Mouse (Mus musculus) neutrophil, adult 5-6 weeks (primary cell): ENCODE results near the gene Mapk13. TPM values are rescaled to one million over a fixed set of nuclear protein-coding genes. Genes with fewer than 3 reads are reported as not detected.
"Not testable (repeated sequence)": the region's sequence is repeated elsewhere in the genome, so short reads cannot be mapped to it uniquely, and the experiment has no call there.

Experiments
- ATAC-seq: fragments of 151-379, 151-347 bp; 2 replicates; pipeline ENCODE4 v1.8.0; 2017; ENCODE audit warnings: mild to moderate bottlenecking, moderate TSS enrichment; ENCODE audit not compliant: insufficient number of reproducible peaks, poor library complexity, low FRiP score, severe bottlenecking; ENCODE audit errors: extremely low read depth
- total RNA-seq: library from RNA; stranded (forward); fragments of 200-1000 nt; gene quantifications from 2 replicates; pipeline ENCODE4 v1.2.3, GENCODE M21; 2017

Gene Mapk13
- 21.1 and 22.0 TPM in 2 replicates for total RNA-seq

DNA sequence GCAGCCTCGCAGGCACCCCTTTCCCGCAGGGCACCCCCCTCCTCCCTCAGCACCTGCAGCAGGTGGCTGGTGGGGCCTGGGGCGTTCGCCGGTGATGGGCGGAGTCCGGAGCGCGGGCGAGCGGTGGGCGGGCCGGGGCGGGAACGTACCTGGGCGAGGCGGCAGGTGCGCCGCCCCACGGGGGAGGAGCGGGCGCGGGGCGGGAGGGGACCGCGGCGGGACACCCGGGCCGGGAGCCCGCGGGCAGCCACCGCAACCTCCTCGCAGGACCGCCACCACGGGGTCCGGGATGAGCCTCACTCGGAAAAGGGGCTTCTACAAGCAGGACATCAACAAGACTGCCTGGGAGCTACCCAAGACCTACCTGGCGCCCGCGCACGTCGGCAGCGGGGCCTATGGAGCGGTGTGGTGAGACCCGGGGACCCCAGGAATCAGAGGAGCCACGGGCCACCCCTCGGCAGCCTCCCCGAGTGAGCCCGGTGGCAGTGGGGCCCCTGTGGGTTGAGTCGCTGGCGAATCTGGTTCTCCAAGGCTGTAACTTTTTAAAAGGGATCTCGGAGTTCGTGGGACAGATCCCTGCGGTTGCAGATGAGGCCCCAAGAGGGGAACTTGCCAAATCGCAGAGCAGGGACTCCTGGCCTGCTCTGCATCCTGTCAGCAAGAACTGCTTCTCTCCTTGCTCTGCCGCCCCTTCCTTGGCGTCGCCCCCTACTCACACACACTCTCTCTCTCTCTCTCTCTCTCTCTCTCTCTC is at the start of gene Mapk13:
TSS of gene Mapk13 (plus strand) at position 177 of the 754 bp plus-strand sequence.
- no peak for ATAC-seq

DNA sequence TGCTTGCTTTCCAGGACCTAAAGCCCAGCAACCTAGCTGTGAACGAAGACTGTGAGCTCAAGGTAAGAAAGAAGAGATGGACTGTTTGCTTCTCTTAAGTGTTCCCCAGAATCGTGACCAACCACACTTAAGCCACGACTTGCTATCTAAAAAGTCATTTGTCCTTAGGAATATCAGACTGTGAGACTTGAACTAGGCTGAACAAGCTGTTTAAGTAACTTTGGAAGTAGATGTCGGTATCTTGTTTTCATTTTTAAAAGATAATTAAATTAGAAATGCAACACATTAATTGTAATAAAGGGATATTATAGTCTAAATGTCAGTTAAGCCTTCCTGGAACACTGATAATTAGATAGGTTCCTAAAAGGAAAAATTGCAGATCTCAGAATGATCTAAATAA is 43.3 kb upstream of the Mapk13 start, which contains the start of gene AC170998.1:
TSS of gene AC170998.1 (plus strand) at position 301 of the 400 bp plus-strand sequence.
- no peak for ATAC-seq

- ATAC-seq: not testable (repeated sequence)
Measured at GRCm38 (mm10) chr17:28727511-28727910, 41.6 kb upstream of the Mapk13 start.

DNA sequence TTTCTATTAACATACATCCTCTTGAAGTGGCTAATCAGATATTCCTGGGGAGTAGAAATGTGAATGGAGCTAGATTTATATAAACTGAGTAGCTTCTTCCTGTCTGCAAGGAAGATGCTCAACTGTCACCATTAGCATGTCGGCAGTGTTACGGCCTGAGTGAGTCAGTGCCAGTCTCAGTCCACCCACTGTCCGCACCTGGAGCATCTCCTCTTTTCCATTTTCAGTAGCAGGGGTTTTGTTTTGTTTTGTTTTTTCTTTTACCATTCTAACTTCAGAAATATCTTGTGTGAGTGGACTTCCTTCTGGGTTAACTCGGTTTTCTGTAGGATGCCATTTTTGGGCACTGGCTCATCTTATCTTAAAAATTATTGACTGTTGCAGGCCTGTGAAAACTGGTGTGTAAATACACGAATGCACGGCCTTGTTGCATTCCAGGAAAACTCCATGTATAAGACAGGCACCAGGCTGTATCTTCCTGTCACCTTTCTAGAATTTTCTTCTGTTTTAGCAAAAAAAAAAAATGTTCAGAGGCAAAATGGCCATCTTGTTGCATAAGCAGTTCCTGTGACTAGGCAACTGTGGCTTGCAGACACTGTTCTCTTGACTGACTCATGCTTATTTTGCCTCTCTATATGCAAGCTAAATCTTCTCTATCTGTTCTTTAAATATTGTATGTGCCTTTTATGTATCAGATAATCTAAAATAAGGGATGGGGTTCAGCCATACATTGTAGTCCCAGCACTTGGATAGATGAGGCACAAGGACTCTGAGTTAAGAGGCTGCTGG is 33.6 kb upstream of the Mapk13 start:
- ATAC-seq: 0 out of 2 replicates have a peak, but pooled peaks have one; percentile 16

DNA sequence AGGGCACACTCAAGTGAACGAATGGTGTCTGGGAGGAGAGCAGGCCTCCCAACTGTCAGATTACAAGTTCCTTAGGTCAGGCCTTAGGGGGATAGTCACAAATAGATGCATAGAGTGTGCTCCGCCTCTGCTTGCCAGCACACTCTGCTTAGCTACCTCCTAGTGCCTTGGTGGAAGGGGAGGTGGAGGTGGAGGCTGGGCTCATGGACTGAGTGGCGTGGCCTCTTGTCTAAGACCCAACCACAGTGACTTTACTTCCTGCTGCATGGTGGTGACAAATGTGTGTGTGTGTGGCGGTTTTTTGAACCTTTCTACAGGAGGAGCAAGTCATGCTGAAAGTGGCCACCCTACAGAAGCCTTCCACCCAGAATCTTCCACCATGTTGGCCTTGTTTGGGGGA is 32.6 kb upstream of the Mapk13 start:
- ATAC-seq: peak; percentile 79

- no peak for ATAC-seq
Measured at GRCm38 (mm10) chr17:28737973-28738372, 31.1 kb upstream of the Mapk13 start.

- no peak for ATAC-seq
Measured at GRCm38 (mm10) chr17:28739244-28739643, 29.9 kb upstream of the Mapk13 start.

DNA sequence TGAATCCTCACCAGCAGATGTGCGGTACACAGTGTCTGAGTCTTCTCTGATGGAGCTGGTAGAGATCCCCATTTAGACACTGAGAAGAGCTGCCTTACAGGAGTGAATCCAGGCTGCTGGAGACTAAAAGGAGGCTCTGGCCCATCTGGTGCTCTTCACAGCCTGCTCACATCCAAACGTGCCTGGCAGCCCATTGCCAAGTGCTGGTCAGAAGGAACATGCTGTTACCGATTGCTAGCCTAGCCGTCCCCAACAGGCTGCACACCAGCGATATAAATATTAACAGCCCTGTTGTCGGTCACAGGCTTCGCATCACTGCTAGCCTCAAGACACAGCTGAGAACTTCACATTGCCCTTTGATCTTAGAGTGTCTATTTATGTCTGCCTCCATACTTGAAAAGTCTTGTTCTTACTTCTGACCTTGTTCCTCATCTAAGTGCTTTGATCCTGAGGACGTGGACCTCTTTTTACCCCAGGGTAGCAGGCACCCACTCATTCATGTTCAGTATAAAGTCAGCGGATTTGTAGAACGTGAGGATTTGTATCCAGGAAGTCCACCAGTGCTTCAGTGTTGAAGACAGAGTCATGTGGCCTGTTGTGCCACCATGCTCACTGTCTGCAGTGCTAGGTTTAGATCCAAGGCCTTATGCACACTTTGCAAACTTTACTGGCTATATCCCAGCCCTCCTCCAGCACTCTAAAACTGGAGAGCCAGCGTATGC is 25.8 kb upstream of the Mapk13 start:
- ATAC-seq: no peak

- no peak for ATAC-seq
Measured at GRCm38 (mm10) chr17:28743916-28744315, 25.2 kb upstream of the Mapk13 start.

- no peak for ATAC-seq
Measured at GRCm38 (mm10) chr17:28745773-28746172, 23.3 kb upstream of the Mapk13 start.

DNA sequence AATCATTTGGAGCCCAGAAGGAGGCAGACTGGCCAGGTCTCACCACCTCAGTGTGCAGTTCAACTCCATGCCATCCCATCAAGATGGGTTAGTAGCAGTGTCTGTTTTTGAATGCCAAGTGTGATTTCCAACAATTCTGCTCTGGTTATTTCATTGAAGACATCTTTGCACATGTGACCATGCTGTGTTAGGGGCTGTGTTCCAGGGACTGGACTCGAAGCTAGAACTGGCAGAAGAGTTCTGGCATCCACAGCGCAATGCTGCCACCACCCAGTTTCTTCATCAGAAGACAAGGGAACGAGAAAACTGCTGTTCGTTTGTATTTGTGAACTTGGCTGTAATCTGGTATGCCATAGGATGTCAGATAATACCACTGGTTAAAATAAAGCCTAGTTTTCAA is 21.1 kb upstream of the Mapk13 start:
- no peak for ATAC-seq

DNA sequence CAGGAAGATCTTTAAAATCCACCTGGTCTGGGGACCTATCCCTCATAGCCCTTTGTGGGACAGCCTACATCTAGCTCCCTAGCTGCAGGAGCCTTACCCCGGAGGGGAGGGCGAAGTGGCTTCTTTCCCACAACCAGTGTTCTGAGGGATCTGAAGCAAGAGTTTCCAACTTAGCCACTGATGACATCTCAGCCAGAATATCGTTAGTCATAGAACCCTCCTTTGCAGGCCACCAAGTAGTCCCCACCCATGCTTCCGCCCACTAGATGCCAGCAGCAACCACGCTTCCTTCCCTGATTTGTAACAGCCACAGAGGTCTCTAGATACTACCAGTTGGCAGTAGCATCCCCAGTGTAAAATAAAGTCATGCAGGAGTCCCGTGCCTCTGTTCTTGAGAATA is 18.5 kb upstream of the Mapk13 start:
- ATAC-seq: peak; percentile 47

- no peak for ATAC-seq
Measured at GRCm38 (mm10) chr17:28756447-28756846, 12.7 kb upstream of the Mapk13 start.

- no peak for ATAC-seq
Measured at GRCm38 (mm10) chr17:28757470-28757869, 11.6 kb upstream of the Mapk13 start.

DNA sequence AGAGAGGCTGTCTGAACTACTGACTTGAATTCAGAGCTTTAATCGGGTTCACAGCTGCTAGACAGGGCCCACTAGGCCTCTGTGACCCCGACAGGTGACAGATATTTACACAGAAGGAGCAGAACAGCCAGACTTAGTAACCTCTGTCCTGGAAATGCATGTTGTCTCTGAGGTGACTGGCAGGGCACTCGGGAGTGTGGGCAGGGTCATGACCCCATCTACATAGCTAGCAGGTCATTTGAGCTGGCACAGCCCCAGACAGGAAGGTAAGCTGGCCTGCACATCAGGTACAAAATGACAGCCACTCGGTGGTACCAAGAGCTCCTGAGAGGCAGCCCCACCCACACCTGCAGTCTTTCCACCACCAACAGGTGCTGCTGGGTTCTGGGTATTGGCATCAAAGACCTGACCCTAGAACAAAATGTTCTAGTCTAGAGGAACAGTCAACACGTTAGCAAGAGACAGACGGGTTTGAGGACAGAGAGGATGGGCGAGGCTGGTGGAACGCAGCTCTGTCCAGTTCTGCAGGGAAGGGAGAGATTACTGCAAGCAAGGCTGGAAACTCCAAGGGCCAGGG is 8.3 kb upstream of the Mapk13 start:
- no peak for ATAC-seq

DNA sequence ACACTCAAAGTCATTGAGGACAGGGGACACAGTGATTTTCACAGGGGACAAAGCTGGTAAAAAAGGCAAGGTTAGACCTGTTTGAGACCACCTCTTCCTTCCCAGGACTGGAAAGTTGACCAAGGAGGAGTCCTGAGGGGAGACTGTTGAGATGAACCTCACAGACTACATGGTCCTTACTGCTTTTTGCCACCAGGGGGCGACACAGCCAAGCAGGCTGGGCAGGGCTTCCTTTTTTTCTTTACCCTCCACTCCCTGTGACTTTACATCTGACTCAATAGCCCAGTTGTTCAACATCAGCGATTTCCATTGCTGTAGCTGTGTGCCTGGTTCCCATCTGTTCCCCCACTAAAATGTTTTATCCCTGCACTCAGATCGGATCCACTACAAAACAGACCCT is 7.2 kb upstream of the Mapk13 start:
- ATAC-seq: peak; percentile 88

DNA sequence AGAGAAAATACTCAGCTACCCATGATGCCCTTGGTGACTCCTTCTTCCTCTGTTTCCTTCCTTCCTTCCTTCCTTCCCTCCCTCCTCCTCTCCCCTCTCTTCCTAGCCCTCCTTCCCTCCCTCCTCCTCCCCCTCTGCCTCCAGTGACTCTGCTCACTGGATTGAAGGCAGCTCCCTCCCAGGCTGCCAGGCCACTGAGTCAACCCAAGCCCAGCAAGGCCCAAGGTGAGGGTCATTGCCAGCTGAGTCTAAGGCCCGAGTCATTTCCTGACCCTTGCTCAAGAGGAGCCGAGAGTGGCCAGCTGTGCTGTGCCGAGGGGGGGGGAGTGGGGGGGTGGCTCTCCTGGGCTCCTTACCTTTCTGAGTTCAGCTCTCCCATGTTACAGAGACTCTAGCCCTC is 2.9 kb upstream of the Mapk13 start:
- ATAC-seq: no peak

DNA sequence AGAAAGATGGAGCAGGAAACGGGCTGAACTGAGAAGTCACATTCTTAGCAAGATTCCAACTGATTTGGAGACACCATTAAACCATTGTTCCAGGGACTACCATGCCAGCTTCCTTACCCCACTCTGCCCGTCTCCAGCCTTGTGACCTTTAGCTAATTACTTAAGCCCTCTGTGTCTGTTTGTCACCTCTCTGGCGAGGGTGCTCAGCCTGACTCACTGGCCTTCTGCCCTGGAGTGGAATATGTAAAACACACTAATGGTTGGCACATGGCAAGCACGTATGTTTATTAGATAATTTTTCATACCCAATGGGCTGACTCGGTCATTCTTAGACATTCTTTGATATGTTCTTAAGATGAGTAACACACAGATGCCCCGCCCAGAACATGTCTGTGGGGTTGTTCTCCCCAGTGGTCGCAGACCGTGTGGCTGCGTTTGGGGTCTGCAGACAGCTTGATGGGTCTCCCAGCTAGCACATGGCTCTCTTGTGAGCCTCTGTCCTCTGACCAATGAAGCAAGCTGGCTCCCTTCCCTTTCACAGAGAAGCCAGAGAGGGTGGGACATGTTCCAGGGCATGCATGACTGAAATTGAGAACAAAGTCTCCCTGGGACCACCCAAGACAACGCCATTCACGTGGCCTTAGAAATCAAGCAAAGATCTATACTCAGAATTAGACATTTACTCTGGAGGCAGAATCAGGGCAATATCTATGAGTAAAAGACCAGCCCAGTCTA is 2.1 kb upstream of the Mapk13 start:
- no peak for ATAC-seq
